Mouse (Mus musculus) hematopoietic stem cell, adult 5-6 weeks (primary cell): ENCODE data around the gene Pawr. TPM values are rescaled to one million over a fixed set of nuclear protein-coding genes. Genes with fewer than 3 reads are reported as not detected.
"Not testable (repeated sequence)": the region's sequence is repeated elsewhere in the genome, so short reads cannot be mapped to it uniquely, and the experiment has no call there.

ENCODE experiments used
- ATAC-seq, 2 experiments: fragments of 125-278 bp in 1 of 2; replicated peaks in 1 of 2; 2 replicates each; pipeline ENCODE4 v1.8.0; 2016 to 2017; ENCODE audit warnings: inconsistent platforms in 2 of 2, mild to moderate bottlenecking in 2 of 2, moderate number of reproducible peaks in 2 of 2, low read depth in 1 of 2, moderate TSS enrichment in 1 of 2; ENCODE audit not compliant: low FRiP score in 2 of 2, poor library complexity in 2 of 2, severe bottlenecking in 2 of 2, insufficient read depth in 1 of 2, low TSS enrichment in 1 of 2
- total RNA-seq: library from RNA; stranded (forward); fragments of 172-1452, 232-1000 nt; gene quantifications from 2 replicates; pipeline ENCODE4 v1.2.3, GENCODE M21; 2017

Gene Pawr
- total RNA-seq, 1 experiment from 2014 or later, result 1.8 TPM

- no peak for ATAC-seq
Observed at GRCm38 (mm10) chr10:108339872-108340271, 8.0 kb downstream of the Pawr start.

GRCm38 (mm10) chr10:108343734-108344133 lies 11.8 kb downstream of the Pawr start:
- ATAC-seq, result no peak

- no peak for ATAC-seq
Observed at GRCm38 (mm10) chr10:108345123-108345522, 13.2 kb downstream of the Pawr start.

- not testable (repeated sequence) for ATAC-seq
Observed at GRCm38 (mm10) chr10:108346301-108346700, 14.4 kb downstream of the Pawr start.

- ATAC-seq, result no peak
Observed at GRCm38 (mm10) chr10:108350125-108351070, 18.5 kb downstream of the Pawr start.

GRCm38 (mm10) chr10:108352944-108353343 lies 21.0 kb downstream of the Pawr start:
- no peak for ATAC-seq

GRCm38 (mm10) chr10:108354726-108355391 lies 22.9 kb downstream of the Pawr start:
- ATAC-seq, result no peak

- ATAC-seq, result no peak
Observed at GRCm38 (mm10) chr10:108355392-108355775, 23.5 kb downstream of the Pawr start.

GRCm38 (mm10) chr10:108356601-108357187 lies 24.8 kb downstream of the Pawr start:
- ATAC-seq, result no peak

- no peak for ATAC-seq
Observed at GRCm38 (mm10) chr10:108359974-108360373, 28.1 kb downstream of the Pawr start.

GRCm38 (mm10) chr10:108360801-108361200 lies 28.9 kb downstream of the Pawr start:
- ATAC-seq, result no peak

- no peak for ATAC-seq
Observed at GRCm38 (mm10) chr10:108361419-108362155, 29.7 kb downstream of the Pawr start.

GRCm38 (mm10) chr10:108363932-108364331 lies 32.0 kb downstream of the Pawr start:
- no peak for ATAC-seq

GRCm38 (mm10) chr10:108364946-108365719 lies 33.2 kb downstream of the Pawr start:
- ATAC-seq, result no peak

- ATAC-seq, result no peak
Observed at GRCm38 (mm10) chr10:108366251-108366650, 34.3 kb downstream of the Pawr start.

GRCm38 (mm10) chr10:108368358-108368757 lies 36.4 kb downstream of the Pawr start:
- ATAC-seq, result no peak

- no peak for ATAC-seq
Observed at GRCm38 (mm10) chr10:108372258-108372657, 40.3 kb downstream of the Pawr start.
